Mouse (Mus musculus) T-helper 2 cell (primary cell): ENCODE measurements around the gene H3f3a.

Source experiments
- in situ Hi-C: fragments of 300-600 bp; cut with MboI, MseI; formaldehyde crosslinking; loops from one replicate; pipeline ENCODE4 v1.15.1; 2025; ENCODE audit warnings: high pct_unique_total_duplicates

H3f3a gene

GRCm38 (mm10) chr1:180813885-180814740, at the start of gene H3f3a:
Gene H3f3a, minus strand, starts transcription at chr1:180813943.
- in situ Hi-C loops: no loop called here

- in situ Hi-C loops: loop anchor here (25.0 kb wide), 1 partner anchor 1073 kb away; no protein-coding TSS in a partner anchor
Observed at GRCm38 (mm10) chr1:180860030-180860429, 46.3 kb upstream of the H3f3a start.

- in situ Hi-C loops: loop anchor here (25.0 kb wide), 1 partner anchor 1071 kb away; no protein-coding TSS in a partner anchor
Observed at GRCm38 (mm10) chr1:180858763-180859162, 45.0 kb upstream of the H3f3a start.

GRCm38 (mm10) chr1:180850316-180851270, 36.9 kb upstream of the H3f3a start, which contains the start of gene Sde2:
Gene Sde2, plus strand, starts transcription at chr1:180851127.
- in situ Hi-C loops: loop anchor here (25.0 kb wide), 1 partner anchor 1063 kb away; no protein-coding TSS in a partner anchor

- in situ Hi-C loops: loop anchor here (25.0 kb wide), 2 partner anchors 1062 to 1662 kb away; partner anchors contain the start of gene Capn2
Observed at GRCm38 (mm10) chr1:180849701-180850301, 36.1 kb upstream of the H3f3a start.

GRCm38 (mm10) chr1:180848511-180849241, 34.9 kb upstream of the H3f3a start:
- in situ Hi-C loops: loop anchor here (25.0 kb wide), 1 partner anchor 1664 kb away; the partner anchor contains the start of gene Capn2

GRCm38 (mm10) chr1:180848114-180848510, 34.4 kb upstream of the H3f3a start:
- in situ Hi-C loops: loop anchor here (25.0 kb wide), 1 partner anchor 1664 kb away; the partner anchor contains the start of gene Capn2

- in situ Hi-C loops: loop anchor here (25.0 kb wide), 1 partner anchor 1671 kb away; the partner anchor contains the start of gene Capn2
Observed at GRCm38 (mm10) chr1:180841561-180842300, 28.0 kb upstream of the H3f3a start.

GRCm38 (mm10) chr1:180839201-180839910, 25.6 kb upstream of the H3f3a start:
- in situ Hi-C loops: loop anchor here (25.0 kb wide), 1 partner anchor 1673 kb away; the partner anchor contains the start of gene Capn2

GRCm38 (mm10) chr1:180838014-180838413, 24.3 kb upstream of the H3f3a start:
- in situ Hi-C loops: loop anchor here (25.0 kb wide), 1 partner anchor 1674 kb away; the partner anchor contains the start of gene Capn2

- in situ Hi-C loops: loop anchor here (25.0 kb wide), 1 partner anchor 1675 kb away; the partner anchor contains the start of gene Capn2
Observed at GRCm38 (mm10) chr1:180837186-180837585, 23.4 kb upstream of the H3f3a start.

- in situ Hi-C loops: loop anchor here (25.0 kb wide), 1 partner anchor 1676 kb away; the partner anchor contains the start of gene Capn2
Observed at GRCm38 (mm10) chr1:180836467-180836866, 22.7 kb upstream of the H3f3a start.

GRCm38 (mm10) chr1:180835273-180836015, 21.7 kb upstream of the H3f3a start:
- in situ Hi-C loops: loop anchor here (25.0 kb wide), 1 partner anchor 1677 kb away; the partner anchor contains the start of gene Capn2

GRCm38 (mm10) chr1:180830588-180831346, 17.0 kb upstream of the H3f3a start:
- in situ Hi-C loops: loop anchor here (25.0 kb wide), 1 partner anchor 1682 kb away; the partner anchor contains the start of gene Capn2

GRCm38 (mm10) chr1:180830175-180830574, 16.4 kb upstream of the H3f3a start:
- in situ Hi-C loops: loop anchor here (25.0 kb wide), 1 partner anchor 1682 kb away; the partner anchor contains the start of gene Capn2

- in situ Hi-C loops: loop anchor here (25.0 kb wide), 1 partner anchor 1683 kb away; the partner anchor contains the start of gene Capn2
Observed at GRCm38 (mm10) chr1:180829775-180830174, 16.0 kb upstream of the H3f3a start.

- in situ Hi-C loops: loop anchor here (25.0 kb wide), 1 partner anchor 1686 kb away; the partner anchor contains the start of gene Capn2
Observed at GRCm38 (mm10) chr1:180826634-180827033, 12.9 kb upstream of the H3f3a start.
